Mouse (Mus musculus): ENCODE results near the gene Gpr156.

Gene Gpr156

DNA sequence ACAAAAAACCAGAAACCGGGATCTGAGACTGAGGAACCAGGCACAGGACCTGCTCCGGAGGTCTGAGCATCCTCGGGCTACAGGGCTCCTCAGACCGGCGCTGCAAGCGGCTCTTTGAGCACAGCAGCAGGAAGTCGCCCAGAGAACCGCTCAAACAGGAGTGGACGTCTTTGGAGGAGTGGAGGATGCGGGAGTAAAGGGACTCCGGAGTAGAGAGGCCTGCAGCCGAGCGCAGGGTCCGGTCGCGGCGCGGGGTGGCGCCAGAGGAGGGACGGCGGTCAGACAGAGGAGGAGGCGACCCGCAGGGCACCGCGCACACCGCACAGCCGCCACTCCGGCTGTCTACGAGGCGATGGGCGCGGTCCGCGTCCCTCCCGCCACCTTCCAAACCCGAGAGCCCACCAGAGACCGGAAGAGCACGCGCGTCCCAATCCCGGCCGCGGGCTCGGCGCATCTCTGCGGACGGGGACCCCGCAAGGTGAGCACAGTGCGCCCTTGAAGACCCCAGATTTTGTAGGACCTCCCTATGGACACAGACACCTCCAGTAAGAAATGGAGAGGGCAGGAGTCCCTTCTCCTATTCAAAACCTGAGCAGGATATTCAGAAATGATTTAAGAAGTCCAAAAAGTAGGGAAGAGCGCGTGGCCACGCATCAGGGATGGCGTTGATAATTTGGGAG lies at the start of gene Gpr156:
Gene Gpr156 (plus strand): TSS at position 359 of the 680 bp plus-strand sequence.
- DNase-seq (ENCODE audit: low spot score in 2 of 2) = peak; percentile 9 to 10

DNA sequence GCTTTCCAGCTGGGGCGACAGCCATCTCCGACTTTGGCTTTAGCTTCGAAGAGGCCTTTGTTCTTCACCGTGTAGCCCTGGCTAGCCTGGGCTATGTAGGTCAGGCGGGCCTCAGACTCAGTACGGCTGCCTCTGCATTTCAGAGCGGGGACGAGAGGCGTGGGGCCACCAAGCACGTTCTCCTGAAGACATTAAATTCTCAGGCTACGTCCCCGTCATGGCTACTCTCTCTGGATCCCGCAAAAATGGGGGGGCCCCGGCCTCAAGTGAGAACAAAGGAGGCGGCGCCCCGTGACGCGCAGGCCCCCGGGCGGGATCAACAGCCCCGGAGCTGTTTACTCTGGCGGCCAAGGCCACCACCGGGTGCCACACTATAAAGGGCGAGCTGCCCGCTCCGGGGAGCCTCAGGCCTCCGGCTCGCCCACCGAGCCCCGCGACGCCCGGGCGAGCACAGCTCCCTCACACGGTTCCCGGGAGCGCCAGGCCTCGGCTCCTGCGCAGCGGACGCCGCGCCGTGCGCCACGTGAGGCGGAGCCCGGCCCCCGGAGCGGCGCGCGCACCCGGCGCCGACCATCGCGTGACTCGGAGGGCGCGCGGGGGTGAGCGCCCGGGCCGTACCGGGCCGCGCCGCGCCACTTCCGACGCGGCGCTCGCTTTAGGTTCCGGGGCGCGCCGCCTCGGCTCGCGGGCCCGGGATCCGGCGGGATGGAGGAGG lies 48.3 kb upstream of the Gpr156 start, which contains the start of gene Lrrc58:
Gene Lrrc58 (plus strand): TSS at position 599 of the 715 bp plus-strand sequence.
- DNase-seq (ENCODE audit: low spot score in 2 of 2) = peak; percentile 70 to 75

DNA sequence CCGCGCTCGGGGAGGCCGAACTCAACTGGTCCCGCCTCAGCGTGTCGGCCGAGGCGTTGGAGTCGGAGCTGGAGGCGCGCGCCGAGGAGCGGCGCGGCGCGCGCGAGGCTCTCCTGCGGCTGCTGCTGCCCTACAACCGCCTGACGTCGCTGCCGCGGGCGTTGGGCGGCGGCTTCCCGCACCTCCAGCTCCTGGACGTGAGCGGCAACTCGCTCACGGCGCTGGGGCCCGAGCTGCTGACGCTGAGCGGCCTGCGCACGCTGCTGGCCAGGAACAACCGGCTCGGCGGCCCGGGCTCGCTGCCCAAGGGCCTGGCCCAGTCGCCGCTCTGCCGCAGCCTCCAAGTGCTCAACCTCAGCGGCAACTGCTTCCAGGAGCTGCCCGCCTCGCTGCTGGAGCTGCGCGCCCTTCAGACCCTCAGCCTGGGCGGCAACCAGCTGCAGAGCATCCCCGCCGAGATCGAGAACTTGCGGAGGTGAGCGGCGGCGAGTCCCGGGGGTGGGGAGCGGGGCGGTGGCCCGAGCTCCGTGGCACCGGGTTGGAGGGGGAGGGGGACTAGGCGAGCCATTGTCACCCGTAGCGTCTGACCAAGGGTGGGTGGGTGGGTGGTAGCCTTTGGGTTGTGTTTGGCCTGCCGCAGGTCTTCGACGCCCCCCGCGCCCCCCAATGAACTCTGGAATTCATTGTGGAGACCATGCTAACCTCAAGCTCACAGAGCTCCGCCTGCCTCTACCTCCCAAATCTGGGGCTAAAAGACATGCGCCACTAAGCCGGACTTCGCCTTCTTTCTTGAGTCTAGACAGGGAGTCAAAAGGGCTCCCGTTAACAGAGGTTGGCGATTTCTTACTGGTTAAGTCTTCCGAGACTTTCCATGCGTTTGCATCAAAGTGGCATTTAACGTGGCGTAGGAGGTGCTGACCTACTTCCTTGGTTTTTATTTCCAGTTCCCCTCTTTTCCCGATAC lies 47.5 kb upstream of the Gpr156 start:
- peak in 1 of 2 experiments; percentile 58 for DNase-seq (ENCODE audit: low spot score in 2 of 2)

DNA sequence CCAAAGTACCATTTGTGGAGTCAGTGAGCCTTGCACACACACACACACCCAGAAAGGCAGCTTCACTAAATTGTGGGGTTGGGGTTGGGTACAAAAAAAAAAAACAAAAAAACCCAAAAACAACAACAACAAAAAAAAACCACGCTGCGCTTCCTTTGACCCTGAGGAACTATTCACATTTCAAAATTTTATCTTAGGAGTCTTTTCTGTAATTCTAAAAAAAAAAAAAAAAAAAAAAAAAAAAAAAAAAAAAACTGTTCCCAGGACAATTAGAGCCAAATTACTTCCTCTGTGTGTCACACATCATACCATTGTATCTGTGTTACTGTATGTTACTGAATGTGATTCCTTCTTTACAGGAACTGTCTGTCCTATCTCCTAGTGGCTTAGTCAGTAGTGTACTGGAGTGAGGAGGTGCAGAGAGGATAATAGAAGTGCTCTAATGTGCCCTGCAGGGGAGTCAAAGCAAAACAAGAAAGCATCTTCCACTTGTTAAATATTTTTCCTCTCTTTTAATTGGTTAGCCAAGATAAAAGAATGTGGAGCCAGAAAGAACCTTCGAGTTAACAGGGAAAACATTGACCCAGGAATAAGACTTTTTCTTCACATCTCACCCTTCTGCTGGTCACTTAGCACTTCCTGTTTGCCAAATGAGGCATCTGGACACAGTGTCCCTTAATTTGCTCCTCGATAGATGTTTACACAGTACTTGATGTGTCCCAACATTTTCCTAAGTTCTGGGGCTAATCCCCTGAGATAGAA lies 46.6 kb upstream of the Gpr156 start:
- no peak for DNase-seq (ENCODE audit: low spot score in 2 of 2)

DNA sequence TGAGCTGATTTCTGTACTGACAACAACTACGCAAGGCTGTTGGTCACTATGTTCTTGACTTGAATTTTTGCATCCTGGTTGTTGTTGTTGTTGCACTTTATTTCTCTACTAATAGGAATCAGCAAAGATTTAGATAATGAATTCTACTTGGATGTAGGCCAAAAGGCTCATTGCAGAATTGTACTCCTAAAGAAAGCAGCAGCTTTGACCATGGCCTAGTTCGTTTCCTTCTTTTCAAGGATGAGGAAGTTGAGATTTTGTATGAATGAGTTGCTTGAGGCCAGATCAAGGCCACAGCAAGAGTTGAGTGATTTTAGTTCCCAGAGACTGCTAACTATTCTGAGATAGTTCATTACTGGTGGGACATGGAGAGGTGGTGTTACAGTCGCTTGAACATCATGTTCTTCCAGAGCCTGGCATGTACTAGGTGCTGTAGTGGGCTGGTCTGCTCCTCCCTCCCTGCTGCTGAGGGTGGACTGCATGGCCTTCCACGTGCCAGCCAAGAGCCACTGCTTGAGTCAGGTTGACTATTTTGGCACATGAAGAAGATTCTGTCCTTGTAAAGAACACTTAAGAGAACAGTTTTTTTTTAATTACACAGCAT lies 45.1 kb upstream of the Gpr156 start:
- peak in 1 of 2 experiments; percentile 26 for DNase-seq (ENCODE audit: low spot score in 2 of 2)

DNA sequence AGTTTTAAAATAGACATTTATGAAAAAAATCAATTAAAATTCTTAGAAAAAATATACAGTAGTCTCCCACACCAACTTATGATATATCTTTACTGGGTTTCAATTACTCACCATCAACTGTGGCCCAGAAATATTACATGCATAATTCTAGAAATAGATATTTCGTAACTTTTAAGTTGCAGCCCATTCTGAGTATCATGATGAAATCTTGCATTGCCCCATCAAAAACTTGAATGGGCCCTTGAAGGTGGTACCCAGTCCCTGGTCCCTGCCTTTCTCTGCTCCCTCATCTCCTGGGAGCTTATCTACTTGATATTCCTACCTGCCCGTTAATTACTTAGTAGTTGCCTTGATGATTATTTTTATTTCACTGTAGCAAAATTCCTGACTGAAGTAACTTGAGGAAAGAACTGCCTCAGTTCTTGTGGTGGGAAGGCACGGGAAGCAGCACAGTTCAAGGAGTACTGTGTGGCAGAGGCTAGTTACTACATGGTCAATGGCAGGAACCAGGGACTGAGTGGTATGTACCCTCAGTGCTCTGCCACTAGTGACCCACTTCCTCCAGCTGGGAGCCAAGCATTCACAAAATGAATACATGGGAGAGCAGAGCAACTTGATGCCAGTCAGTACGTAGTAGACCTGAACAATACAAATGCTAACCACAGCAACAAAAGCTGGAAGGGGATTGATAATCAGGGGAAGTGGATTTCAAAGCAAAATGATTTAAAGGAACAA lies 41.6 kb upstream of the Gpr156 start:
- no peak for DNase-seq (ENCODE audit: low spot score in 2 of 2)

DNA sequence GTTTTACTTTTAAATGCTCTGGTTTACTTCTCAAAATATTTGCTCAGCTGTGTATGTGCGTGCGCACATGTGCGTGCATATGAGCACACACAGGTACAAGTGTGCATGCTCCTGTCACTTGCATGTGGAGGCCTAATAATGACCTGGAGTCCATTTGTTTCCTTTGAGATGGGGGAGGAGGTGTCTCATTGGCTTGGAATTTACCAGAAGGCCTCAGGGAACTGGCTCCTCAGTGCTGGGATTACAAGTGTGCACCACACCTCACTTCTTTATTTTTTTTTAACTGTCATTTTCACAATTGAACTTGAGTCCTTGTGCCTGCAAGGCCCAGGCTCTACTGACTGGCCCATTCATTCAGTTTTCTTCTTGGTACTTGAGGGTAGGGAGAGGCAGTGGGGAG lies 38.9 kb upstream of the Gpr156 start:
- DNase-seq (ENCODE audit: low spot score in 2 of 2) = no peak

DNA sequence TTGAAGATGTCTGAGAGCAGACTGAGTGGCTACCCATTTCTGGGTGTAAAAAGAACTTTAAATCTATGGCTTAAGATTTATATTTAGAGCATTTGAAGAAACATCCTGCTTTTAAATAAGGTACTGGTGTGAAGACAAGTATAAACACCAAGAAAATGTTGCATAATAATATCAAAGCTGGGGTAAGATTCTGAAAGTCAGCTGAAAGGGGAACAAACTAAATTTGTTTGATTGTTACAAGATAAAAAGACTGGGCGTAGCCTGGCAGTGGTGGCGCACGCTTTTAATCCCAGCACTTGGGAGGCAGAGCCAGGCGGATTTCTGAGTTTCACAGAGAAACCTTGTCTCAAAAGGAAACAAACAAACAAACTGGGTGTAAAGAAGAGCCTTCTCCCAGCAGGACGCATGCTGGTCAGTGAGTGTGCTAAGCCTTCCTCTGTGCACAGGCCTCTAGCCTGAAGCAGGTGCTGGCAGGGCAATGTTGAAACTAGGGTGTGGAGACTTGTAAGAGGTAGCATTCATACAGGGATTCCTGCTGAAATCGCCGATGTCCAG lies 37.3 kb upstream of the Gpr156 start:
- no peak for DNase-seq (ENCODE audit: low spot score in 2 of 2)

DNA sequence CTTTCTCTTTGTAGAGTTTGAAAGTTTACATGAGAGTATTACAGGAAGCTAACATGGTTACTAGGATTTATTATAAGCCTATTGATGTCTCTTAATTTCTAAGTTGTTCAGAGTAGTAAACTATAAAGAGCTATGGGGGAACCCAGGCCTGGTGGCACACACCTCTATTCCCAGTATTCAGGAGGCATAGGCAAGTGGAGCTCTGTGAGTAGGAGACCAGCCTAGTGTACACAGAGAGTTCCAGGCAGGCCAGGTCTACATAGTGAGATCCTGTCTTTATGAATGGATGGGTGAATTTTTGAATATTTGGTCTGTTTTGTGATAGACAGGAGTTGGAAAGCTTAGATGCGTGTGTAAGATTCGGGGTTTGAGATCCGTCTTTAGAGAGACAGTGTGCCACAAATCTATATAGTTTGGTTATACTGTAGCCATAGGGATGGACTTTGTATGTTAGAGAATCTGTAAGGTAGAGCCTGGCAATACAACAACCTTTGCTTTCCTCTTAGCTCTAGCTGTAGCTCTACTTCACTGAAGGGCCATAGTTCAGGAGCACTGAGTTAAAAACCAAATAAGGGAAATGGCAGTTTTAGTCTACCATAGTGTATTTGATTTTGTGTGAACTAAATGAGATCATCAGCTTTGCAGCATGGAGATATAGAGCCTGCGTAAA lies 36.4 kb upstream of the Gpr156 start:
- DNase-seq (ENCODE audit: low spot score in 2 of 2) = no peak

DNA sequence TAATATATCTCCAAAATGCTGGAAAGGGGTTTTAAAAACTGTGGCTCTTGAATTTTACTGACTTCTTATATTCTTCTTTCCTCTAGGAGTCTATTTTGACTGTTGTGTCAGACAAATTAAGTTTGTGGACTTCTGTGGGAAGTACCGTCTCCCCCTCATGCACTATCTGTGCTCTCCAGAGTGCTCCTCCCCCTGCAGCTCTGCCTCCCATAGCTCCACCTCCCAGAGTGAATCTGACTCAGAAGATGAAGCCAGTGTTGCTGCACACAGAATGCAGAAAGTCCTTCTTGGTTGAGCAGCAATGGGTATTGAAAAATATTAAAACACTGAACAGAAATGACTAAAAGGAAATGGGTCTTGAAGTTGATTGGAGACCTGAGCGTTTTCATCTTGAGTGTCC lies 35.1 kb upstream of the Gpr156 start:
- DNase-seq (ENCODE audit: low spot score in 2 of 2) = no peak

DNA sequence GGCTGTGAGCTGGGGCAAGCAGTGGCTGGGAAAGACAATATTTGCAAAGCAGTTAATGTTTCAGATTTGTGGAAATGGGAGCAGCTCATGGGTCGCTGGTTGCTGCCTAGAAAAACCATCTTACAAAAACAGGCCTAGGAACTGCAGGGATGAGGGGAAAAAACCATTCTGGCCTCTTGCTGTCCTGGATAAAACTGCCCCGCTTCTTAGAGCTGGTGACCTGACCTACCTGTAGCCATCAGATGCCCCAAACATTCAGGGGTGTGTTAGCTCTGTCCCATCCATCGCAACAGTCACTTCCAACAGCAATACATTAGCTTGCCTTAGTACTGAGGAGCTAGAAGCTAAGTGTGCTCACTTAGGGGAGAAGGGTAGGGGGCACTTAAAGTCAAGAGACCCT lies 27.3 kb upstream of the Gpr156 start:
- no peak for DNase-seq (ENCODE audit: low spot score in 2 of 2)

DNA sequence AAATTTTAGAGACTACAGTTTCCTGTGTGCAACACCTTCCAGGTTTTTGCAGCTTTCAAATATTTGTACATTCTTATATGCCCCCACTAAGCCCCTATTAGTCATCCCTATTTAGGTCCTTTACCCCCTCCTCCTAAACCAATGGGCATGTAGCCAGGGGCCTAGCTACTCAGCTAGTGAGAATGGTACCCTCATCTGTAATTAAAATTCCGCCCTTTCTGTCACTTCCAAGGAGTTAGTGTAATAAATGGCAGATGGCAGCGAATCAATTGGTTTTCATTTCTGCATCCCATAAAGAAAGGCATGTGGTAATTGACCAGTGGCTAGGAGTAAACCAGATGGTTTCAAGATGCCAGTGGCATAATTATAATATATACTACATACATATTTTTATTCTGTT lies 23.6 kb upstream of the Gpr156 start:
- DNase-seq (ENCODE audit: low spot score in 2 of 2) = no peak

DNA sequence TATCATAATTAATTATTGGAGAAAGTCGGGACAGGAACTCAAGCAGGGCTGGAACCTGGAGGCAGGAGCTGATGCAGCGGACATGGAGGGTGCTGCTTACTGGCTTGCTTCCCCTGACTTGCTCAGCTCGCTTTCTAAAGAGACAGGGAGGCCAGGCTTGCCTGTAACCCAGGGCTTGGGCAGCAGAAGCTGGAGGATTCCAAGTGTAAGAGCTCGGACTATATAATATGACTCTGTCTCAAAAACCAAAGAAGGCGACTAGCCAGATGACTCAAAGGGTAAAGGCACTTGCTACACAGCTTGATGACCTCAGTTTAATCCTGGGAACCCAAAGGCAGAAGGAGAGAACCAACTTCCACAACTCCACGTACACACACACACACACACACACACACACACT lies 22.9 kb upstream of the Gpr156 start:
- DNase-seq (ENCODE audit: low spot score in 2 of 2) = no peak

DNA sequence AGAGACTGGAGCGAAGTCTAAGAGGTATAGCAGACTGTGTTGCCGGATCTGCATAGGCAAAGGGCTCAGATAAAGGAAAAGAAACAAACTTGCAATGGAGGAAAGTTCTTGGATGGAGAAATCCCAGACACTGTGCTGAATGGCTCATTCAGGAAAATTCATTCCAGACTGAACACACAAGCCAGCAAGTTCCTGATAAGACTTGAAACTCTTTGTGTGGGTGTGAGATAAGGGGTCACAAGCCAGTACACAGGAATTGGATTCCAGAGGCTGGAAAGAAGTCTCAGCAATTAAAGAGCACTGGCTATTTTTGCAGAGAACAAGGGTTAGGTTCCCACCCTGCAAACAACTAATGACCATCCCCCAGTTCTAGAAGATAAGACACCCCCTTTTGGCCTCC lies 22.4 kb upstream of the Gpr156 start:
- DNase-seq (ENCODE audit: low spot score in 2 of 2) = no peak

DNA sequence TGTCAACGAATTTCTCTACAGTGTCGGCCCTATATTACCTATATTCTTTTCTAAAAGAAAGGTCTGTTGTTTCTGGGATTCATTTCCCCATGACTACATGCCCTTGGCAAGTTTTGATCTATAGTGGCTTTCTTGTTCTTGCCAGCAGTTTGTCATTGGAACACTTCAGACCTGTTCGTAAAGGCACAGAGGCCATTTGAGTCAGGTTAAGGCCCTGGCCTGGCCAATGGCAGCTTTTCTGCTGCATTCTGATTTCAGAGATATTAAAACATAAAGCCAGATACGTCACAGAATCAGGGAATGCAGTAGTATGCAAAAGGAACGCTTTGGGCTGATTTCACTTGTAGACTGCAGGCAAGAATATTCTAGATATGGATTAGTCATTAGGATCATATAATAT lies 17.5 kb upstream of the Gpr156 start:
- DNase-seq (ENCODE audit: low spot score in 2 of 2) = no peak

DNA sequence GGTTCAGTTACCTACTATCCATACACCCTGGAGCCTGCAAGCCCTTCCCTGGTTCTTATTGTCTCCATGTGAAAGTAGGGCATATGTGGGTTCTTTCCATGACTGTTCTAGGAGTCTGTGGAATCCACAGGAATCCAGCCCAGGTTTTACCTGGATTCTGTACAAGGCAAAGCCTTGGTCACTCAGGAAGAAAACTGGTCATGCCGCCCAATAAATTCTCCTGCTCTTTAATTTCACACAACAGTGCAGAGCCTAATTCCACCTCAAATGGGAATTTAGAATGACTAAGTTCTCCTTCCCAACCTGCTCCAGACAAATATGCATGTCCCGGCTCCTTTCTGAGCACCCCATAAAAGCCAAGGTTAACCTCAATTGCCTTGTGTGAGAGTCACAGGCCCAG lies 16.9 kb upstream of the Gpr156 start:
- DNase-seq (ENCODE audit: low spot score in 2 of 2) = no peak

DNA sequence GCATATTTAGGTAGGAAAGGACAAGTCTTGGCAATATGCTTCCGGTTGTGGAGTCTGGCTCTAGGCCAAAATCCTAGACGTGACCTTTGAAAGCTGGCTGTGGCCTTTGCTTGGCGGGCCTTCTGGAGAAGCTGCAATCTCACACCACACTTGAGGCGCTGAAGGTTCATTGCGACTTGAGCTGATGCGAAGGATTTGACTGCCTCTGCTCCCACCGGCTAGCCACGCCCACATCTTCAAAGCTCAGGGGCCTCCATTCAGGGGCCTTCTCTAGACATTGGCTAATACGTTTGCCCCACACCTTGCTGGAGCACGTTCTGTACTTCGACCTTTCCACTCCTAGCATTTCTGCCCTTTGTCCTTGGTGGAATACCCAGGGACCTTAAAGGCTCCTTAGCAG lies 15.0 kb upstream of the Gpr156 start:
- DNase-seq (ENCODE audit: low spot score in 2 of 2) = no peak

DNA sequence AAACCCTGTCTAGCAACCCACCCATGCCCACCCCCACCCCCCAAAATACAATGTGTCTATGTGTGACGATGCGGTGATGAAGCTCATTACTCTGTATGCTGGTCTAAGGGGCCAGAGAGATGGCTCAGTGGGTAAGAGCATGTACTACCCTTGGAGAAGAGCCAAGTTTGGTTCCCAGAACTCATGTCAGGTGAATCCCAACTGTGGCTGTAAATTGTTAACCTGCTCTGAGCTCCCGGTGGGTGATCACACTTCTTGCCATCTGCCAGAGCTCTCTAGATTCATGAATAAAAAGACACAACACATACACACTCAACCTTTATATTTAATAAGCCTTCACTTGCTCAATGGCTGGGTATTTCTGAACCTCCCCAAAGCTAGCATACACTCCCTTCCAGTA lies 9.8 kb upstream of the Gpr156 start:
- DNase-seq (ENCODE audit: low spot score in 2 of 2) = no peak

DNA sequence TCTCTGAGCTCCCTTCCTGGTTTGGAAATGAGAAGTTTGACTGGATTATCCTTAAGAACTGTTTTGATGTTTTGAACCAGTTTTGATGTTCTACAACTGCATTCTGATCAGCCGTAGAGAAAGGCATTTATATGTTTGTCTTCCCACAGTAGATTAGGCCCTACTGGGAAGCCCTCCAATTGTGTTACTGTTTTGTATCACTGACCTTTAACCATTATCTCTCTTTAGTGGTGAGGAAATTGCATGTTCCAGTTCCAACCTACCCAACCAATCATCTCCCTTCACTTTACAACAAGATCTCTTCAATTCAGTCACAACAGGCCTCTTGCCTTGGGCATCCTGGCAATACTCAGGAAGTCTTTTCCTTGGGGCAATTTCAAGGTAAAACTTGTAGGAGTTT lies 5.2 kb upstream of the Gpr156 start:
- no peak for DNase-seq (ENCODE audit: low spot score in 2 of 2)

DNA sequence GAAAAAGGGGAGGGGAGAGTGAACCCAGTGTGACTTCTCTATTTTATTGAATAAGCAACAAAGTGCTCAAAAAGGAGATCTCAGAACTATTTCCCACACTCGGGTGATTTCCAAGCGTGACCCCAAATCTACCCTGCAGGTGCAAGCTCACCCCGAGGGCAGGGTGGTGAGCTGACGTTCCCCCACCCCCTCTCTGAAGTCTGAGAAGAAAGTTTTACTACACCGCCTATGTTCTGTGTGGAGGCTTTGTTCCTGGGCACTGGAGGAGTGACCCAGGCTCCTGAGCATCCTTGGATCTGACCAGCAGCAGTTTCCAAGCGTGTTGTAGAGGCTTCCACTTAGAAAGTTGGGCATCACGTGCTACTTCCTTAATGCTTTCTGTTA lies 514 bp downstream of the Gpr156 start:
- no peak for DNase-seq (ENCODE audit: low spot score in 2 of 2)
